Mouse (Mus musculus): ENCODE measurements around the gene Arhgap17. TPM values are rescaled to one million over a fixed set of nuclear protein-coding genes. Genes with fewer than 3 reads are reported as not detected.

The Arhgap17 gene
- total RNA-seq, 2 experiments from 2014 or later, result 28.8 to 31.7 TPM

GRCm38 (mm10) chr7:123289176-123289575 is 80.5 kb downstream of the Arhgap17 start:
- DNase-seq (ENCODE audit: low spot score in 2 of 2), result no peak

GRCm38 (mm10) chr7:123287903-123288302 is 81.8 kb downstream of the Arhgap17 start:
- DNase-seq (ENCODE audit: low spot score in 2 of 2), result no peak

GRCm38 (mm10) chr7:123285896-123286295 is 83.8 kb downstream of the Arhgap17 start:
- DNase-seq (ENCODE audit: low spot score in 2 of 2), result no peak

- no peak for DNase-seq (ENCODE audit: low spot score in 2 of 2)
Observed at GRCm38 (mm10) chr7:123283826-123284225, 85.9 kb downstream of the Arhgap17 start.

DNA sequence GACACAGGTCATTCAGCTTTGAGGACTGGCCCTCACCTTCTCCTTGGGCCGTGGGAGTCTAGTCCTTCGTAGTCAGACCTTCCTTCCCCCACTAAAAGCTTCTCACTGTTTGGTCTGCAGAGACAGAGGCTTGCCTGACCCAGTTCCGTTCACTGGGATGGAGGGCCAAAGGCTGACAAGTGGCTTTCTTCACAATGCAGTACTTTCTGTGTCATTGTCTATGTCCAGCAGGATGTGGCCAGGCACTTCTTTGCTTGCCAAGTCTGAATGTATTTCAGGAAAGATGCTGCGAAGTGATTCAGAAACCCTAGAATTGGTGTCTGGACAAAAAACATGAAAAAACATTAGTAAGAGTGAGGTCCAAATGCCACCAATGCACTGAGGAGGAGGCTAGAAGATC is 89.9 kb downstream of the Arhgap17 start:
- no peak for DNase-seq (ENCODE audit: low spot score in 2 of 2)

- DNase-seq (ENCODE audit: low spot score in 2 of 2), result no peak
Observed at GRCm38 (mm10) chr7:123276568-123276967, 93.1 kb downstream of the Arhgap17 start.

DNA sequence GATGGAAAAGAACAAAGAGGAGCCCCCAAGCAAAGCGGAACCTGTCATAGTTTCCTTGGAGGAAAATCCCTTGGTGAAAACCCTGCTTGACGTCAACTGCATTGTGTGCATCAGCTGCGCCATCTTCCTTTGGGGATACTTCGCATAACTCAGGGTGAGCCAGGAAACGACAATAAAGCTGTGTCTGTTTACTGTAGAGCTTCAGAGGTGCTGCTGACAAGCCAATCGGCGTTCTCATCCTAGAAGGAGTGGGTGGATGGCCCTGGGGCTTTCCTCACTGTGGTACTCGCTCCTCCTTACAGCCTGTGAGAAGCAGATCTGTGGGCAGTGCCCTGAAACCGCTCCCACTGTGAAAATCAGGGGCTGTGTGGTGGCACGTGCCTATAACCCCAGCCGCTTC is 96.7 kb downstream of the Arhgap17 start:
- no peak for DNase-seq (ENCODE audit: low spot score in 2 of 2)

DNA sequence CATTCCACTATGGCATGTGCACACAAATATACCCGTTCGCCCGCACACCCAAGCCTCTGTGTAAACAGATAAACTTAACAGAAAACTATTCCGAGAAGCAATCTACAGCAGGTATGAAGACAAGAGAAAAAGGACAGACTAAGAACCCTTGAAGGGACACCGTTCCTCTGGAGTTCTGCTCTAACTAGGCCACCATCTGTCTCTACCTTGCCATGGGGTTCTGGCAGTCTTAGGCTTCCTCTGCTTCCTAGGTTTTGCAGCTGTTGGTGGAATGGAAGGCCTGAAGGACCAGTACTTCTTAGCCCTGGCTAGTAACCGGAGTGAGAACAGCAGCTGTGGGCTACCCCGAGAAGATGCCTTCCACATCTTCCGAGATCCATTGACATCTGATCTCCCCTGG is 111.6 kb downstream of the Arhgap17 start:
- DNase-seq (ENCODE audit: low spot score in 2 of 2), result no peak

DNA sequence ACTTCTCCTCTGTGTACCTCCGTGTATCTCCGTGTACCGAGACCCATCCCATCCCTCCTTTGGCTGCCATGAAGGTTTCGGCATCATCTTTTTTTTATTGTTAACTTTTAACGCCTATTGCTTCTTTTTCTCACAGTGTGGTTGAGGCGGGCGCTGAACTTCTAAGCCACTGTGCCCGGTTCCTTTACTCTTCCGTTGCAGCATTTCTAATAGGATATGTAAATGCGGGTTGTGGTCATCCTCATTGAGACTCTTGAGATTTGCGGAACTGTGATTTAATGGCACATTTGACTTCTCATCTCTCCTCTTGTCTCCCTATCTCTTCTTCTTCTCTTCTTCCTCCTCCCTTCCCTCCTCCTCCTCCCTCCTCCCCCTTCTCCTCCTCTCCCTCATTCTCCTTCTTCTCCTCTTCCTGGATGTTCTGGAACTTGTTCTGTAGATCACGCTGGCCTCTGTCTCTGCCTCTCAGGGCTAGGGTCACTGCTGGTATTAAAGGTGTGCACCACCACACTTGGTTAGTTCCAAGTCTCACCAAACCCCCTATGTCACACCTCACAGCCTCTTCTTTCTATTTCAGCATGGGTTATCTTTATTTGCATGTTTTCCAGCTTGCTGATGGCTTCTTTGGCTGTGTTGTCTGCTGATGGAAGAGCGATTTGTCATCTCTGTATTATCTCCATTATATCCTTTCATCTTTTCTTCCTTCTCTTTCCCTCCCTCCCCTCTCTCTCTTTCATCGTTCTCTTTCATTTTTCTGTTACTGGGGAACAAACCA is 115.3 kb downstream of the Arhgap17 start:
- DNase-seq (ENCODE audit: low spot score in 2 of 2), result no peak

- DNase-seq (ENCODE audit: low spot score in 2 of 2), result no peak
Observed at GRCm38 (mm10) chr7:123253396-123253795, 116.3 kb downstream of the Arhgap17 start.

- no peak for DNase-seq (ENCODE audit: low spot score in 2 of 2)
Observed at GRCm38 (mm10) chr7:123251343-123251742, 118.4 kb downstream of the Arhgap17 start.

DNA sequence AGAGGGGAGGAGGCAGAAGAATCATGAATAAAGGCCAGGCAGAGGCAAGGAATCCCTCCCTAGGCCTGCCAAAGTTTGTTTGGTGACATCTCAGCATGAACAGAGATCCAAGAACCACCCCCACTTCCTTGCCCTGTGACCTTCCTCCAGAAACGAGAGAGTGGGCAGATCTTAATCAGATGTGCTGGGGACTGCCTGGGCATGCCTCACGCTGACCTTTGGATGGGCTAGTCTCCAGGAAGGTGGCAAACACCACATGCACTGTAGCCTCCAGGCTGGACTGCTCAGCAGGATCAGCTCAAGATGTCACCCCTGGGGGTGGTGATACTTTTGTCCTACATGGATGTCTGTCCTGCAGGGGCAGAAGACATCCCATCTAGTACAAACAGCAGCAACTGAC is 121.5 kb downstream of the Arhgap17 start:
- DNase-seq (ENCODE audit: low spot score in 2 of 2), result no peak

DNA sequence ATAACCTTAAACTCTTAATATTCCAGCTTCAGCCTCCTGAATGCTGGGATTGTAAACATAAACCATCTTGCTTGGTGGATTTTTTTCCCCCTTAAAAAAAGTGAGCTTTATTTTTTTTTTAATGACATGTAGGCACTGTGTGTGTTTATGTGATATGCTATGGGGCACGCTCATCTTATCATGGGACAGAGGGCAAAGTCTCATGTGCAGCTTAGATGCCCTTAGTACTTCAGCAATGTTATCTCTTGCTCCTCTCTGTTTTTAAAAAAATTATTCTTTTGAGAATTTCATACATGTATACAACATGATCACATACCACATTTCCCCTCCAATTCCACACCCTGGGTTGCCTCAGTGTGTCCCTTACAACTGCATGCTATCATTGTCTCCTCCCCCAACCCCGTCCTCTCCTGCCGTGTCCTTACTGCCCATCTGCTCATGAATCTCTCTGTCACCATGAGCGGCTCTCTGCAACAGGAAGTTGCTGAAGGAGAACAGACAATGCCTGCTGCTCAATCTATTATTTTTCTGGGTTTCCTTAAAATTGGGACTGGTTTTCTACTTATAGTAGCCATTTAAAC is 123.1 kb downstream of the Arhgap17 start:
- no peak for DNase-seq (ENCODE audit: low spot score in 2 of 2)

DNA sequence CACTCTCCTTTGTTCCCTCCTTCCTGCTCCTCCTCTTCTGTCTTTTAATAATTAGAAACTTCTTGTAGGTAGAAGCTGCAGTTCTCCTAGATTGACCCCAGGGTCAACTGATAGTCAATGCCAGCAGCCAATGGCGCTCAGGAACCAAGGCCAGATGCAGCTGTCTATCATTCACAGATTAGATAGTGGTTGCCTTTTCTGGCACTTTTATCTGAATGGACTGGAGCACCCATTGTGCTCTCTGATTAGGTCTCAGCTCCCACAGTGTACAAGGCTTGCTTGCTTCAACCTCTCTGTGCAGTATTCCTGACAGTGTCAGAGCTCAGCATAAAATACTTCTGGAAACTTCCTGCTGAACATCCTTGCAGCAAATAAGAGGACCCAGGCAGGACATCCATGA is 124.9 kb downstream of the Arhgap17 start:
- DNase-seq (ENCODE audit: low spot score in 2 of 2), result no peak

DNA sequence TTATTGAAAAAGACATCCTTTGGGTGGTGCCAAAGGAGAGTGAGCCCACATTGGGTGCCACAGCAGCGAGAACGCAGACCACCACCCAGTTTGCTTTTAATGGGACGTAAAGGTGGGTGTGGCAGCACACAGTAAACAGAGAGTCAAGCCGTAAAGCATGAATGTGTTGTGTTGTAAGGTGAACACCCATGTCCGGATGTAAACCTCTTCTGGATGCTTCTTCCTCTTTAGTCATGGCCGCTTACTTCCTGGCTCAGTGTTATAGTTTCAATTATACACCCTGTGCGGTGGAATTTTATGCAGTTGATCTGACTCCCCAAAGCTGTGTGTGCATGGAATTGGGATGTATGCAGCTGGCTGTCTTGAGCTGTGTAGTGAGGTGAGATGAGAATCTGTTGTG is 127.5 kb downstream of the Arhgap17 start:
- DNase-seq (ENCODE audit: low spot score in 2 of 2), result no peak

DNA sequence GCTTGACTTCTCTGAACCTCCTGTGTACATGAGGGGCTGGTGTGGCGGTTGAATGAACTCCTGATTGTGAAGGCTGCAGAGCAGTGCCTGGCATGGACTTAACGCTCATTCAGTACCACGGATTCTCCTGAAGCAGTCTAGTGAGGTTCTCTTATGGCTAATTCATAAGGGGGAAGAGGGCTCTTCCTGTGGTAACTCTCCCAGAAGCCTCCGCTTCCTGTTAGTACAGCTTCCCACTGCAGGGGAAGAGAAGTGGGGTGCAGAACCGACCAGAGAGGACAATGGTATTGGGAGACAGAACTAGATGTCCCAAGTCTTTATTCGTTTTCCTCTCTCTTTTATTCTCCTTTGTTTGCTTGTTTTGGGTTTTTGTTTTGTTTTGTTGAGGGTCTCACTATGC is 129.7 kb downstream of the Arhgap17 start:
- no peak for DNase-seq (ENCODE audit: low spot score in 2 of 2)

DNA sequence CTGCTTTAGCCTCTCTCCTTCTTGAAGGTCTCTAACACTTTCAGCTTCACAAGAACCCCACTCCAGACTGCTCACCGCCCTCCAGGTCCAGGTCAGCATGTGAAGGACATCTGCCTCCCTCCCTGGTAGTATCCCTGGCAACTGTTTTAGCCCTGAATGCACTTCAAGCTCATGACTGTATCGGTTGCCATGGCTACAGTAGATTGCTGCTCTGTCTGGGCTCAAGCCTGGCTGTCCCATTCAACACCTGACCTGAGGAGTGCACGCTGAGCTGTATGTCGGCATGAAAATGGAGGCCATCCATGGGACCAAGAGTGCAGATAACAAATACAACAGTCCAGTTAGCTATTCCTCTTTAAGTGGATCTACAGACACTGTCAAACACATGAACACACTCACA is 131.1 kb downstream of the Arhgap17 start:
- no peak for DNase-seq (ENCODE audit: low spot score in 2 of 2)

DNA sequence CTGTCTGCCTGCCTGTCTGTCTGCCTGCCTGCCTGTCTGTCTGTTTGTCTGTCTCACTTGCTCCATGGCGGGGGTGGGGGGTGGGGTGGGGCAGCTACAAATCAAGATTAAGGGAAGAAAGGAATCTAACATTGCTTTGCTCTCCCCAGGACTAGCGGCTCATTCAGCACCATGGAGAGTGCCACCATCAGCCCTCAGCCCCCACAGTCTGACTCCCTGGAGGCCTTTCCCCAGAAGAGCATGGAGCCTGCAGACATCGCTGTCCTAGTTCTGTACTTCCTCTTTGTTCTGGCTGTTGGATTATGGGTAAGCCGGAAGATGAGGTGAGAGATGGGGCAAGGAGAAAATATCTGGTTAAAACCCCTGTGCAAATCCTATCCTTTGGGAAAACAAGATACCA is 134.3 kb downstream of the Arhgap17 start:
- DNase-seq (ENCODE audit: low spot score in 2 of 2), result peak in 1 of 2 experiments; percentile 24

Other genes starting within 250 kb of the Arhgap17 start
- 10 to 100 TPM; 41.7 to 45.1 TPM for gene Tnrc6a, start 246.0 kb downstream of the Arhgap17 start, total RNA-seq (2021)
- gene Slc5a11, start 155.1 kb downstream of the Arhgap17 start, total RNA-seq (2021), result not detected
- 10 to 100 TPM; 28.9 to 32.6 TPM for gene Lcmt1, start 131 bp downstream of the Arhgap17 start, total RNA-seq (2021)
- gene Aqp8, start 92.4 kb upstream of the Arhgap17 start, total RNA-seq (2021), result under 1 TPM in 1 of 2 experiments, not detected in 1; 0.18 TPM
- 1 to 10 TPM; 1.2 to 1.3 TPM for gene Zkscan2, start 130.5 kb upstream of the Arhgap17 start, total RNA-seq (2021)

Measured in gastrocnemius, postnatal 4 days (tissue).